Mouse (Mus musculus): ENCODE measurements around the gene Kiss1r.

The Kiss1r gene

DNA sequence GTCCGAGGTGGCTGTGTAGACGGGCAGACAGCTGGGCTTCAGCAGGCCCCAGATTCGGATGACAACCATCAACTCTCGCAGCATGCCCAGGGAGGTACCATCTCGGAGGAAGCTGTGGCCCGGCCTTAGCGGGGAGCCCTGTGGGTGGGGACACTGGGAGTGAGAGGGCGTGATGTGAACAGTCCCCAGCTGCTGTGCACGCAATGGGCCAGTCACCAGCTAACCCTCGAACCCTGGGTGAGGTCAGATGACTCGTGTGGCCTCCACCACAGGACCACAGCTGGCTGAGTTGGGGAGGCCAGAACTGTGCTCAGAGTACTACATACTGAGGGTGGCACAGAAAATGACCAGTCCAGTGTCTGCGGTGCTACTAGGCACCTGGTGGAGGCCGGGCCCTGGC lies 20.0 kb upstream of the Kiss1r start:
- intact Hi-C loops (cut with DNase I) = no loop called here

DNA sequence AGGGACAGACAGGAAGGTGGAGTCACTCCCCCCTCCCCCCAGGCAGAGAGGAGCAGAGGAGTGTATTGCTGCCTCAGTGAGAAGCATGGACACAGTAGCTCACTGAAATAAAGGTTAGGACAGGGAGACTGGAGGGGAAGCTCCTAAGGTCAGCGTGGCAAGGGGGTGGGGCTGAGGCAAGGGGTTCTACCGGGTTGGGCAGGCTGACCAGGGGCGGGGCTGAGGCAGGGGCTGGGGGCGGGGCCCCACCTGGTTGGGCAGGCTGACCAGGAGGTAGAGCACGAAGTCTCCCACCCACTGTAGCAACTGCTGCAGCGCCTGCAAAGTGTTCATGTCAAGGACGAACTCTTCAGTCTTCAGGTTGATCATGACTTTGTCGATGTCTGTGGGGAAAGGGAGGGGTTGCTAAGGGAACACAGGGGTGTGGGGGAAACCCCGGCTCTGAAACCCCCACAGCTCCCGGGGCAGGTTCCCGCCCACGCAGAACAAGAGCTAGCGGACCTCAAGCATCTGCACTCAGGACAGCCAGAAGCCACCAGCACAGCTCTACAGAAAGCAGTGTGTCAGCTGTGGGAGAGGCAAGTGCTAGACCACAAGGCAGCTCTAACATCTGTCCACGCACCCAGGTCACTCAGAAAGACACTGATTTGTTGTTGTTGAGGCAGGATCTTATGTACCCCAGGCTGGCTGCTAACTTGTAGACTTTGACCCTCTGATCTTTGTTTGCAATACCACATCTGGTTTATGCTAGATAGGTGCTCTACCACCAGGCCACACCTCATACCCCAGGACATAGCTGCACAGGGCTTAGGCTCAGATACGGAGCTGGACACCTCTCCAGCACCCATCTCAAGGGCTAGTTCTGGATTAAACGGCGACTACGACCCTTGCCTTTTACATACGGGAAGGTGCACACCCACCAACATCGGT lies 19.2 kb upstream of the Kiss1r start:
- intact Hi-C loops (cut with DNase I) = no loop called here

DNA sequence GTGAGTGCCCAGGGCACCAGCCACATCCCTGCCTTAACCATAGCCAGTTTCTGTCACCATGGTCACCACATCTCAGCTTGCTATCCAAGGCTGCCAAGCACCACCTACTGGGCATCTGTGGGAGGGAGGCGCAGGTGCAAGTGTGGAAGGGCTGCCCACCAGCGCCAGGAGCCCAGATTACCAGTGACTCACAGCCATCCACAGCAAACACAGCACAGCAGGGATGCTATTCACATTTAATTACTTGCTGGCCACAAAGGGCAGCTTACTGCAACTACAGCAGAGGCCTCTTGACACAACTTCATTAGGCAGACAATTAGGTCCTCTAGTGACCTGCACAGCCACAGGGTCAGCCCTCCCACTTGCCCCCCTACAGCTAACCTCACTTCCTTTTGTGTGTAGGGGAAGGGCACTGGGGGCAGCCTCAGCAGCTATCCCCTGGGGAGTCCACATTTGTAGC lies 15.8 kb upstream of the Kiss1r start:
- intact Hi-C loops (cut with DNase I) = no loop called here

DNA sequence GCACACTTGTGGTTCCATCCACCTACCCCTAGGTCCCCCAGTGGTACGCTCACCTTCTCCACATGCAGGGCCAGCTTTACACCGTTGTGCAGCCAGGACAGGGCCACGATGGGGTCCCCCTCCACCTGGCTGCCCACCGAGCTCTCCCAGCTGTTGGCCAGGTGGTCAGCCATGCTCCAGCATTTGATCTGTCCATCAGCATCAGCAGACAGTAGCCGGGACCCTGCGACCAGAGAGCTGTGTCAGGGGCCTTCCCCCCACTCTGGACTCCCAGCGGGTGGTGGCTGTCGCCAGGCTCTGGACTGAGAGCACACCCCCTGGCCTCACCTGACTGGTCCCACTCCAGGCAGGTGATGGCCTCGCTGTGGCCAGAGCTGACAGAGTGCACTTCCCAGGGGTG lies 10.1 kb upstream of the Kiss1r start:
- intact Hi-C loops (cut with DNase I) = no loop called here

DNA sequence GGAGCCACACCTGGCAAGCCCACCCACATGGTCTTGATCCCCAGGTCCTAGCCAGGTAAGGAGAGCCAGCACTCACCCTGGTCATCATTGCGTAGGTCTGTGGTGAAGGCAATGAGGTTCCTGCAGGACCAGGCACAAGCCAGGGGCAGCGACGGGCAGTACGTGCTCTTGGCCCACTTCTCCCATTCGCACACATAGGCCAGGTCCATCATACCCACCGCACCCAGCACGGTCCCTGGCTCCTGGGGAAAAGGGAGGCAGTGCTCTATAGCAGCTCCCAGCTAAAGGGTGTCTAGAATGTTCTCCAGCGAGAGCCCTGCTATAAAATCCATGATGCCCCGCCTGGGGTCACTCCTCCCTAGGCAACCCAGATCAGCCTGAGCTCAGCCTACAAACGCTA lies 9.4 kb upstream of the Kiss1r start:
- intact Hi-C loops (cut with DNase I) = no loop called here

DNA sequence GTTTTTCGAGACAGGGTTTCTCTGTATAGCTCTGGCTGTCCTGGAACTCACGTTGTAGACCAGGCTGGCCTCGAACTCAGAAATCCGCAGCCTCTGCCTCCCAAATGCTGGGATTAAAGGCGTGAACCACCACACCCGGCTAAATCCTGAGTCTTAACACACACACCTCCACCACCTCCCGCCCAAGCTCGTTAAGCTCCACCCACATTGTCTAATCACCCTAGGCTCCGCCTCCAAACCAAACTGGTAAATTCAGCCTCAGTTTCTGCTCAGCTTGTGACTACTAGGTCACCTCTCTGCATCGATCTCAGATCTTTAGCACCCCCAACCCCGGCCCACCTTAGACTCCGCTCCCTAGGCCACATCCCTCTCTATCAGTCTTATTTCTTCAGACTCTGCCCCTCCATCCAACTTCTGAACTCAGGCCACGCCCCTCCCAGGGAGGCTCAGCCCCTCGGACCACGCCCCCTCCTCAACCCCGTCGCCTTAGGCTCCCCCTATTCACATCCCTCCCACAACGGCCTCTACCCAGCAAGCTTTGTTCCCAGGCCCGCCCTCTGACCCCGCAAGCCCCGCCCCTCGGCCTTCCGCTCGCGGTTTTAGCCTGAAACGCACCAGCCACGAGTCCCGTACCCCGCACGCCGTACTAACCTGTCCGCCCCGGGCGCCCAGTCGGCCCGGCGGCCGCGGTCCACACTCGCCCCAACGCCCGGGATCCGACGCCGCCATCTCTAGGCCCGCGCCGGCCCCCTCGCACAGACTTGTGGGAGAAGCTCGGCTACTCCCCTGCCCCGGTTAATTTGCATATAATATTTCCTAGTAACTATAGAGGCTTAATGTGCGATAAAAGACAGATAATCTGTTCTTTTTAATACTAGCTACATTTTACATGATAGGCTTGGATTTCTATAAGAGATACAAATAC lies 8.3 kb upstream of the Kiss1r start, which contains the start of gene Med16:
Med16 (minus strand) TSS at position 757 of the 925 bp plus-strand sequence.
- intact Hi-C loops (cut with DNase I) = no loop called here

DNA sequence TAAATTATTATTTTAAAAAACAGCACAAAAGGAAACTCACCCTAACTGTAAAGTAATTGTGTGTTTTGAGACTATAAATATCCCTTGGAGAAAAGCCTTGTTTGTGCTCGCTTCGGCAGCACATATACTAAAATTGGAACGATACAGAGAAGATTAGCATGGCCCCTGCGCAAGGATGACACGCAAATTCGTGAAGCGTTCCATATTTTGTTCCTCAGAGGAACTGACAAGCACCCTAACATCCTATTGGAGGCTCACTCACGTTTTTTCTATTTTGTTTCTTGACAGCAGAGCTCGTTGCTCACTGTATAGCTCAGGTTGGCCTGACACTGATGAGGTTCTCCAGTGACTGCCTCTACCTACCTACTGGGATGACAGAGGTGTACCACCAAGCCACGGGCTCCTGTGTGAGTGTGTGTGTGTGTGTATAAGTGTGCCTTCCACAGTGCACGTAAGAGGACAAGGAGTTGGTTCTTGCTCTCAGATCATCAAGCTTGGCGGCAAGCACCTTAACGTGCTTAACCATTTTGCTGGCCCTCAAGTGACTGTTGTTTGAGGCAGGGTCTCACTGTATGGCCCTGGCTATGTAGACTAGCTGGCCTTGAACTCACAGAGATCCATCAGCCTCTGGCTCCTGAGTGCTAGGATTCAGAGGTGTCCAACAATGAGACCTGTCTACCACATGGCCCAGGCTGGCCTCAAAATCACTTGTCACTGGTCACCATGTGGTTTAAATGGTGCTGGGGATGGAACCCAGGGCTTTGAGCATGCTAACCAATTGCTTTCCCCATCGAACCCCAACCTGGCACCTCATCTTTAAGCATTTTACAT lies 7.5 kb upstream of the Kiss1r start:
- intact Hi-C loops (cut with DNase I) = no loop called here

DNA sequence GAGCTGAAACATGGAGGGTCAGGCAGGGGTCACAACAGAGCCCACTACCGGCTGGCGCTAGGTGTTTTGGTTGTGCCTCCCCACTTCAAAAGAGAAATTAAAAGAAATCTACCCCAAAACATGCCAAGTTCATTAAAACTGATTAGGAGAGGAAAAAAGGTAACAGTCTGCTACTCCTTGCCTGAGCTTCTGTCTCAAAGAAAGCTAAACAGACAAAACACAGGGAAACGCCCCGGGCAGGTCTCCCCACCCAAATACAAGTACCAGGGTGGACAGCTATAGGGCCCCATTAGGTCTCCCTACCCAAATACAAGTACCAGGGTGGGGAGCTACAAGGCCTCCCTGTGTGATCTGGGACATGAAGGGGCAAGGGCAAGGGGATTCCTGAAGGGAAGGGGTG lies 6.2 kb upstream of the Kiss1r start, which contains the start of gene Gm26602:
Gm26602 (plus strand) TSS at position 301 of the 400 bp plus-strand sequence.
- intact Hi-C loops (cut with DNase I) = no loop called here

DNA sequence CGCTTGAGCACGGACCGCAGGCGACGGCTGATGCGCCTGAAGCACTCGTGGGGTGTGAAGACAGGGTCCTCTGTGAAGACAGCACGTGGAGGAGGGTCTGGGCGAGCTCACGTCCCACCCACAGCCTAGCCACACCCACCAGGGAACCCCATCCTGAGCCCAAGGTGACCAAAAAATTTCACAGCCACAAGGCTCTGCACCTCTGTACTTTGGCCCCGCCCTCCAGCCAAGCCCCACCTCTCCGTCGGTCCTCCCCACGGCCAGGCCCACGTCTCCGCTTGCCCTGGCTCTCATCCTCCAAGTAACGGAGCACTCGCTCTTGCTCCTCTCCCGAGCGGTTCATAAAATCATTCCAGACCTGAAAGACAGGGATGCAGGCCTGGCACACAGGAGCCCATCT lies 4.4 kb upstream of the Kiss1r start:
- intact Hi-C loops (cut with DNase I) = no loop called here

DNA sequence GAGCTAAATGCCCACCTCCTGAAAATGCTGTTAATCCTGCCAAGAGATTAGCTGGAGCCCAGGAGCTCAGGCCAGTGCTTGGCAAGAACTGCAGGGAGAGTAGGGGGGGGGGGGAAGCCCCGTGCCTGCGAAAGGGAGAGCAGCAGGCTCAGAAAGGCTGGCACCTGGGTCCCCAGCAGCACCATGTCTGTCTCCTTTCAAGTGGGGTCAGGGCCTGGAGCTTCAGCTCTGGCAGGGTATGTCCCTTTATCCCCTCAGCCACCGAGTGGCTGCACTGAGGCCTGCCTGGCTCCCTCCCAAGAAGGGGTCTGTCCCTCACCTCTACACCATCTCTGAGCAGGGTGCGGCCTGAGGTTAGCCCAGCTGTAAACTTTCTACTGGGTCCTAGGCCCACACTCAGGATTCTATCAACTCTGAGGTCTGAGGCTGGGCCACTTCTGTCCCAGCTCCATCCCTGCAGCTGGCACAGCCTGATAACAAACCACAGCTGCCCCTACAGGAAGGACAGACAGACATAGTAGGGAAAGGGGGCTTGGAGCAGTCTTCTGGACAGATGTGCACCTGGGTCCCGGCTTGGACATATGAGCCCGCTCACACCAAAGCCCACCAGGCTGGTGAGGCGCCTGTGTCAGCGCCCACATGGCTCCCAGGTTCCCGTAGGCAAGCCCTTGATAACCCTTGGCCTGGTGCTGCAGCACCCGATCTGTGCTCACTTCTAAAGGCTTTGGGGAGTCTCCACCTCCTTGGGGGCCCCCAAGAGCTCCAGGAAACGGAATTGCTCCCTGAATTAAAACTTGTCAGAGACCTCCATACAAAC lies 2.4 kb upstream of the Kiss1r start:
- intact Hi-C loops (cut with DNase I) = no loop called here

DNA sequence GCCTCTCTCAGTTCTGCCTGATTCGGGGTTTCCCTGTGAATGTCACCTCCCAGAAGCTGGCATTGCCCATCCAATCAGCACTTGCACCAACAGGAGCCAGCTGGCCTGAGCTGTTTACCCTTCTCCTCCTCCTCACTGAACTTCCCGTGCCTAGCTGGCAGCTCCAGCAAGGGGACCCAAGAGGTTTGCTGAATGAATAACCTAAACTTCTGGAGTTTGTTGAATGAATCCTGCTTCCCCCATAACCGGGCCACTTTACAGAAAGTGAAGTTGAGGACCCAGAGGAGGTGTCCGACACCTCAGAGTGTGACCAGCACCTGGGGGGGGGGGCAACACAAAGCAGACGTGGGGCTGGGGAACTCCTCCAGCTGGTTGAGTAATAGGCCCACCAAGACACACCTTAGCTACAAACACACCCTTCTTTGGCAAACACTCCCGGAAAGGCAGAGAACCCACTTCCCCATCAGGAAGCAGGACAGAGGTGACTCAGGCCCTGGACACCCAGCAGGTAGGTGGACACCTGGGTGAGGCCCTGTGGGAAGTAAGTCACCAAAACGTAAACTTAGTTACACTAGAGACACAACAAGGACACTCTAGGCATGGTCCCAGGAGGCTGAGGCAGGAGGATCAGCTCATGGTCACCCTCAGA lies 1.7 kb upstream of the Kiss1r start:
- intact Hi-C loops (cut with DNase I) = no loop called here

DNA sequence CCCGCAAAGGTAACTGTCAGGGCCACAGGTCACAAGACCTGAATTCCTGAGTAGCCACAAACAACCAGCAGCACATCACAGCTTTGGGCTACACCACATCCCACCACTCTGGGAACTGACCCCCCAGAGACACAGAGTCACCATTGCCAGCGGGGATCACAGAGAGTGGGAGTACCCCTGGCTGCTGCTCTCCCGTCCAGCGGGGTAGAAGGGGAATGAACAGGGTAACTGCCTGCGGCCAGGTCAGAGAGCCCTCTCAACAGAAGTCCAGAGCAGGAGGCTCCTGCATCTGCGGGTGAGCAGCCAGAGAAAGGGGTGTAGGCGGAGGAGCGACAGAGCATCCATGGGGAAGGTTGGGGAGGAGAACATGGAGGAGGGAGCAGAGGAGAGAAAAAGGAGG lies 690 bp upstream of the Kiss1r start:
- intact Hi-C loops (cut with DNase I) = no loop called here

DNA sequence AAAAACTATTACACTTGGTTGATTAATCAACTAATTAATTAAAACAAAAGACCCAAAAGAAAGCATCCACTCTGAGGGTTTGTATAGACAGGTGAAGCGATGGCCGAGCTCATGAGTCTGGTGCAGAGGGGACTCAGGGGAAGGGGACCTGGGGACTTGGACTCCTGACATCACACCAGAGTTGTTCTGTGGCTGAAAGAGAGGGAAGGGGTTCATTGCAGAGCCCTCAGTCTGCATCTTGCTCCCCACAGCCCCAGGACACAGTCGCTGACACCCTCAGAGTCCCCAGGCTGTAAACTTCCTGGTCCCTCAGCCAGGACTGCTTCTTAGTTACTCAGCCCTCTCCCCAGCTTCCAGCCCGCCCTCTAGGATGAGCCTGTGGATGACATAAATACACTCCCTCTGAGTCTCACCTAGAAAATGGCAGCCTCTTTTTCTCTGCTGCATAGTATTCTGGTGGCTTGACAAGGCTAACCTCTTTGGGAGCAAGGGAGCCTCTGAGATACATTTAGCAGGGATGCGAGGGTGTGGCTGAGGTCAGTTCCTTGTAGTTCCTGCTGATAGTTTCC lies 845 bp downstream of the Kiss1r start:
- intact Hi-C loops (cut with DNase I) = no loop called here

DNA sequence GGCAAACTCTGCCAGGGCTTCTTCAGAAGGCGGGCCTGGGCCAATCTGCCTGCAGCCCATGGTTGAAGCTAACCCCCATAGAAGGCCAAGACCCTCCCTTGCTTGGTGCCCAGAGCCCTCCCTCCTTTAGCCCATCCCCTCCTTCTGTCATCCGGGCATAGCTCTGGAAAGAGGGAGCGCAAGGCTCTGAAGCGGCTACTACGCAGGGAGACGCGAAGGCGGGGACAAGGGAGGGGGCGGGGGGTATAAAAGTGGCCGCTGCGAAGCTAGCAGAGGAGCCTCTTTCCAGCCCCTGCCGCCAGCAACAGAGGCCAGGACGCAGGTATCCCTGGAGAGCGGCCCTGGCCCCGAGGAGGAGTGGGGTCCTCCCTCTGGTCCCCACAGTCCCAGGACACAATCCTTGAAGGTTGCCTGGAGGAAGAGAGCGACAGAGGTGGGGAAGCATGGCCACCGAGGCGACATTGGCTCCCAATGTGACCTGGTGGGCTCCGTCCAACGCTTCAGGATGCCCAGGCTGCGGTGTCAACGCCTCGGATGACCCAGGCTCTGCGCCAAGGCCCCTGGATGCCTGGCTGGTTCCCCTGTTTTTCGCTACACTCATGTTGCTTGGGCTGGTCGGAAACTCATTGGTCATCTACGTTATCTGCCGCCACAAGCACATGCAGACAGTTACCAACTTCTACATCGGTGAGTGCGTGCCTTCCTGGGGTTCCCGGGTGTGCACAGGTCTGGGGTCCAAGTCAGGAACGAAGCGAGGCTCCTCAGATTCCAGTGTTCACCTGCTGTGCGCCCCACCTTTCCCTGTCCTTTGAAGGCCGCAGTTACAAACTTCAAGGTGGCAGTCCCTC lies 1.7 kb downstream of the Kiss1r start:
- intact Hi-C loops (cut with DNase I) = no loop called here

DNA sequence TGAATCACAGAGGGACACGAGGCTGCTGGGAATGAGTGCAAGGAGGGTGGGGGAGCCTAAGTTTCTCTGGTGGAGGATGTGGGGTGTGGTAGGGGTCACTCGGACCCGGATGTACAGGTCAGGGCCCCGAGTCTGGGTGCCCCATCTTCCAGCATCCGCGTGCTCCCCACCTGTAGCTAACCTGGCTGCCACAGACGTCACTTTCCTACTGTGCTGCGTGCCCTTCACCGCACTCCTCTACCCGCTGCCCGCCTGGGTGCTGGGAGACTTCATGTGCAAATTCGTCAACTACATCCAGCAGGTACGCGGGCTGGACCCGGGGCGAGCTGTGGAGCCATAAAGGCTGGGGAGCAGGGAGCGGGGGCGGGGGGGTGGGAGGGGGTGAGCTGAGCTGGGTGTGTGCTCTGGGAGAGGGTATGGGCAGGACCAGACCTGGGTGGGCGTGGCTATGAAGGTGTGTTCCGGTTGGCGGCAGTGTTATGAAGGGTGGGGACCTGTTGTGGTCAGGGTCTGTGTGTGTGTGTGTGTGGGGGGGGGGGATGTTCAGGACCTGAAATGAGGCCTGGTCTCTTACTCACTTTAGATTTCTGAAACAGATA lies 2.6 kb downstream of the Kiss1r start:
- intact Hi-C loops (cut with DNase I) = no loop called here

DNA sequence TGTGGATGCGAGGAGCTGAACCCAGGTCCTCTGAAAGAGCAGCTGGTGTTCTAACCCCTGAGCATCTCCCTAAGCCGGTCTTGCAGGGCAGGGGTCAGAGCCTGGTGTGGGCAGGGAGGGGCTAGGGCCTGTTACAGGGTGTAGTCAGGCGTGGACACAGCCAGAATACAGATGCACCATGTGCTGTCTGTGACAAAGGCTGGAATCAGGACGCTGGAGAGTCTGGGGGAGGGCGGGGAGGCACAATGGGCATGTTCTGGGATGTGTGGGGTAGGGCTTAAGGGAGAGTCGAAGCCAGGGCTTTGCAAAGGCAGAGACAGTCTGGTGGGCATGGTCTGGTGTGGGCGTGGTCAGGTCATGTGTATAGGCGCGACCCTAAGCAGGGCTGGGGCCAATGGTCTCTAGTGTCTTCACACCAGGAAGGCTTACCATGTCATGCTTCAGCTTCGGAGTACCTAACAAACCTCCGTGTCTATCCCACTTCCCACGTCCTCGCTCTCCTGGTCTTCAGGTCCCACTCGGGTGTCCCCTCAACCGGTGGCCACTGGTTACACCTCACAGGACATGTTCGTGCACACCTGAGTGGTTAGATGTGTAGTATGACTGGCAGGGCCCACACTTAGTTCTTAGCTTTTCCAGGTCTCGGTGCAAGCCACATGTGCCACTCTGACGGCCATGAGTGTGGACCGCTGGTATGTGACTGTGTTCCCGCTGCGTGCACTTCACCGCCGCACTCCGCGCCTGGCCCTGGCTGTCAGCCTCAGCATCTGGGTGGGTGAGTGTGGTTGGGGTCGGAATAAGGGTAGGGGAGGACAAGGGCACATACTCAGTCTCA lies 3.5 kb downstream of the Kiss1r start:
- intact Hi-C loops (cut with DNase I) = loop anchor here (5.0 kb wide), 1 partner anchor 38 kb away; no protein-coding TSS in a partner anchor
